Mouse (Mus musculus) thymus, adult 2 months (tissue): ENCODE measurements around the gene Il16.

Experiments used
- CTCF ChIP-seq: fragments of 200-500 bp; IDR thresholded peaks from 2 replicates; pipeline ENCODE4 v1.5.1; 2012; ENCODE audit warnings: mild to moderate bottlenecking, control low read depth, low read length, moderate library complexity, borderline replicate concordance; ENCODE audit not compliant: control insufficient read depth, poor library complexity, insufficient read depth; ENCODE audit errors: extremely low read depth
- POLR2A ChIP-seq: fragments of 200-500 bp; IDR thresholded peaks from 2 replicates; pipeline ENCODE4 v1.6.1; 2012; ENCODE audit warnings: mild to moderate bottlenecking, low read length, control low read depth, moderate library complexity; ENCODE audit not compliant: control insufficient read depth, poor library complexity, insufficient read depth; ENCODE audit errors: extremely low read depth

GRCm38 (mm10) chr7:83618709-83619108, 126.8 kb downstream of the Il16 start:
- TF ChIP-seq CTCF (no peak), POLR2A (no peak)
